Mouse (Mus musculus) midbrain, embryonic 13.5 days (tissue): ENCODE data around the gene Srd5a1. TPM values are rescaled to one million over a fixed set of nuclear protein-coding genes. Genes with fewer than 3 reads are reported as not detected.
"Not testable (repeated sequence)": the region's sequence is repeated elsewhere in the genome, so short reads cannot be mapped to it uniquely, and the experiment has no call there.

ENCODE experiments used
- ATAC-seq: fragments of 200-750 bp; cut with Nextera tagmentation; 2 replicates; pipeline ENCODE4 v1.8.0; 2017; ENCODE audit warnings: mild to moderate bottlenecking, moderate TSS enrichment, moderate library complexity
- H3K27ac ChIP-seq: fragments of 300-500 bp; sonication (generic); 2 replicates; pipeline ENCODE4 v1.5.1; 2015; ENCODE audit warnings: inconsistent platforms, mild to moderate bottlenecking, moderate library complexity
- H3K27me3 ChIP-seq: fragments of 300-500 bp; sonication (generic); 2 replicates; pipeline ENCODE4 v1.6.1; 2015; ENCODE audit warnings: mild to moderate bottlenecking, inconsistent platforms
- H3K36me3 ChIP-seq: fragments of 300-500 bp; sonication (generic); 2 replicates; pipeline ENCODE4 v1.6.1; 2015; ENCODE audit warnings: mild to moderate bottlenecking, inconsistent platforms
- H3K4me1 ChIP-seq: fragments of 300-500 bp; sonication (generic); replicated peaks from 2 replicates; pipeline ENCODE4 v1.6.1; 2015; ENCODE audit warnings: inconsistent platforms
- H3K4me2 ChIP-seq: fragments of 300-500 bp; sonication (generic); replicated peaks from 2 replicates; pipeline ENCODE4 v1.6.1; 2015; ENCODE audit warnings: moderate library complexity, mild to moderate bottlenecking, inconsistent platforms
- H3K4me3 ChIP-seq: fragments of 300-500 bp; sonication (generic); replicated peaks from 2 replicates; pipeline ENCODE4 v1.5.1; 2015; ENCODE audit warnings: mild to moderate bottlenecking, inconsistent platforms
- H3K9ac ChIP-seq: fragments of 300-500 bp; sonication (generic); replicated peaks from 2 replicates; pipeline ENCODE4 v1.6.1; 2015; ENCODE audit warnings: mild to moderate bottlenecking, inconsistent platforms
- H3K9me3 ChIP-seq: fragments of 300-500 bp; sonication (generic); 2 replicates; pipeline ENCODE4 v1.6.1; 2016; ENCODE audit warnings: mild to moderate bottlenecking, inconsistent platforms
- WGBS: fragments of 180-500 bp; shearing (Covaris S2); methylation state at CpG from one replicate; pipeline ENCODE4 v1.1.7; 2015; 5-methylcytosine and 5-hydroxymethylcytosine counted together
- polyA plus RNA-seq: library from polyadenylated mRNA; unstranded; fragments of >200 nt; fragmentation: Nextera tagmentation; extraction: Ambion mirVana; gene quantifications from 2 replicates; pipeline ENCODE4 v1.2.1, GENCODE M21; 2015

Srd5a1 gene
- polyA plus RNA-seq, 1 experiment from 2014 or later, result 27.0 TPM

- WGBS, result 91% methylated on average over 6 of the region's 6 CpGs
- no peaks in the 10 kb centered on the region for H3K9me3 ChIP-seq
- H3K4me2 ChIP-seq, result no peak overlapping the region
- H3K36me3 ChIP-seq, result peaks cover 72% of the 10 kb centered on the region
- H3K4me3 ChIP-seq, result no peak overlapping the region
- H3K4me1 ChIP-seq, result peaks cover 12% of the 10 kb centered on the region
- ATAC-seq, result no peak
- no peak overlapping the region for H3K9ac ChIP-seq
- no peaks in the 10 kb centered on the region for H3K27me3 ChIP-seq
- no peak overlapping the region for H3K27ac ChIP-seq
Observed at GRCm38 (mm10) chr13:69616716-69617115, 5.5 kb upstream of the Srd5a1 start.

DNA sequence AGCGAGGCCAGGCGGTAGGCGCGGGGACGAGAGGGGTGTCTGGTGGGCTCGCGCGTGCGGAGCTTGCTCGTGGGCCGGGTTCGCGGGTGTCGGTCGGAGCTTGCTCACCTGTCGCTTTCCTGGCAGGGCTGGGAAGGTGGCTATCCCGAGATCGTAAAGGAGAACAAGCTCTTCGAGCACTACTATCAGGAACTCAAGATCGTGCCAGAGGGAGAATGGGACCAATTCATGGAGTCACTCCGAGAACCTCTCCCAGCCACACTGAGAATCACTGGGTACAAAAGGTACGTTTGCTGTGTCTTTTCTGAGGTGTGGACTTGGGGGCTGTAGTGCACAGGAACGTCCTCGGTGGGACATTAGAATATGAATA is 918 bp upstream of the Srd5a1 start:
- Histone ChIP-seq H3K27ac (peak overlapping the region; percentile 54; the same call in 1 of the 2 replicates), H3K4me3 (peak overlapping the region; percentile 95), H3K27me3 (no peaks in the 10 kb centered on the region), H3K4me1 (peaks cover 22% of the 10 kb centered on the region), H3K36me3 (peaks cover 32% of the 10 kb centered on the region), H3K9ac (peak overlapping the region; percentile 89), H3K4me2 (peak overlapping the region; percentile 91), H3K9me3 (no peaks in the 10 kb centered on the region)
- WGBS, result 0% methylated on average over 21 of the region's 24 CpGs
- no peak for ATAC-seq

DNA sequence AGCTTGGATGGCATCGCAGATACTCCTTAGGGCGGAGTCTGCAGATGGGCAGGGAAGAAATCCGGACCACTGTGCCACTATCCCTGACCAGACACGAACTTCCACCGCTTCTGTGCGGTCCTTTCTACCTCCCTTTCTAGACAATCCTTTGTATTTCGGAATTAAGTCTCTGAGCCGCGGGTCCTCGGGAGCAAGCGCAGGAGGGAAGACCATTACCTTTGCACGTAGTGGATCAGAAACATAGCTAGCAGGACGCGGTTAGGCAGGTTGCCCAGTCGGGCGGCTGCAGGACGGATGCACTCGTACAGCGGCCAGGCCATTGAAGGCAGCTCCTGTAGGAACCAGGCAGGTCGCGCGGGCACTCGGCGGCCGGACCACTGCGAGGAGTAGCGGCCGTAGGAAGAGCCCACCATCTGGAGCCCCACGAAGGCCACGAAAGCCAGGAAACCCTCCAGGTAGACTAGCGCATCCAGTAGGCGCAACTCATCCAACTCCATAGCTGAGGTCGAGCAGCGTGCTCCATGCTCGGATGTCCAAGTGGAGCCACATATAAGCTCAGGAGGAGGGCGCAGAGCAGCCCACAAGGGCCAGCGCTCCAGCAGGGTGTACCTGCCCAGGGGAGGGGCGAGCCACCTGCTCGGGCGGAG is 368 bp downstream of the Srd5a1 start:
- Histone ChIP-seq H3K36me3 (peaks cover 20% of the 10 kb centered on the region), H3K9me3 (no peaks in the 10 kb centered on the region), H3K4me3 (peak overlapping the region; percentile 95), H3K4me1 (peaks cover 22% of the 10 kb centered on the region), H3K9ac (peak overlapping the region; percentile 75), H3K4me2 (peak overlapping the region; percentile 91), H3K27me3 (no peaks in the 10 kb centered on the region), H3K27ac (no peak overlapping the region)
- under 1% methylated on average over 40 of the region's 40 CpGs for WGBS
- peak; percentile 95 for ATAC-seq

GRCm38 (mm10) chr13:69608734-69609133 is 2.5 kb downstream of the Srd5a1 start:
- no peak for ATAC-seq
- 89% methylated on average over 8 of the region's 8 CpGs for WGBS

DNA sequence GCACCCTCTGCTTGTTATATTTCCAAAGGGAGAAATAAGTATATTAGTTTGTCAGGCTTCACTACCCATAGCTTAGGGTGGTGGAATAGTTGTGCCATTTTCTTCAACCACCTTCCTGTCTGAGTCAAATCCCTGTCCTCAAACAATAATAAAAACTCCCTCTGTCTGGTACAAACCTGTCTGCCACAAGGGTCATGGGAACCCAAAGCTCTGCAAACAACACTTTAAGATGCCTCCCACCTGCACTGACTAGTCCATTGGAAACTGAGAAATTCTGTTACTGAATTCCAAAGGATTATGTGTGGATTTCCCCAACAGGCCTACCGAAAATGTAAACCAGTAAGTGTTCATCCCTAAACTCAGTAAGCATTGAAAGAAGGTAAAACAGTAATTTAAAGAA is 6.6 kb downstream of the Srd5a1 start:
- H3K4me2 ChIP-seq, result no peak overlapping the region
- no peak overlapping the region for H3K27ac ChIP-seq
- no peaks in the 10 kb centered on the region for H3K4me1 ChIP-seq
- H3K4me3 ChIP-seq, result no peak overlapping the region
- H3K36me3 ChIP-seq, result no peaks in the 10 kb centered on the region
- no peak overlapping the region for H3K9ac ChIP-seq
- no peaks in the 10 kb centered on the region for H3K27me3 ChIP-seq
- no peaks in the 10 kb centered on the region for H3K9me3 ChIP-seq
- 77% methylated on average over 1 of the region's 1 CpGs for WGBS
- no peak for ATAC-seq

More at GRCm38 (mm10) chr13:69608734-69609133, 2.5 kb downstream of the Srd5a1 start:
- Histone ChIP-seq H3K4me2 (no peak overlapping the region), H3K4me3 (no peak overlapping the region), H3K27me3 (no peaks in the 10 kb centered on the region), H3K27ac (no peak overlapping the region), H3K9me3 (no peaks in the 10 kb centered on the region), H3K36me3 (peaks cover 3% of the 10 kb centered on the region; the same call in 1 of the 2 replicates), H3K4me1 (peaks cover 22% of the 10 kb centered on the region), H3K9ac (no peak overlapping the region)

GRCm38 (mm10) chr13:69601321-69601720 is 9.9 kb downstream of the Srd5a1 start:
- H3K36me3 ChIP-seq, result no peaks in the 10 kb centered on the region
- no peaks in the 10 kb centered on the region for H3K9me3 ChIP-seq
- H3K4me2 ChIP-seq, result no peak overlapping the region
- no peak overlapping the region for H3K4me3 ChIP-seq
- no peaks in the 10 kb centered on the region for H3K27me3 ChIP-seq
- no peaks in the 10 kb centered on the region for H3K4me1 ChIP-seq
- no peak for ATAC-seq
- H3K9ac ChIP-seq, result no peak overlapping the region; the same call in 1 of the 2 replicates
- H3K27ac ChIP-seq, result no peak overlapping the region
- WGBS, result 87% methylated on average over 5 of the region's 5 CpGs

GRCm38 (mm10) chr13:69600863-69601262 is 10.4 kb downstream of the Srd5a1 start:
- not testable (repeated sequence) for H3K27ac ChIP-seq, H3K27me3 ChIP-seq, H3K9ac ChIP-seq, H3K4me3 ChIP-seq, ATAC-seq, H3K4me2 ChIP-seq, H3K36me3 ChIP-seq, H3K9me3 ChIP-seq, H3K4me1 ChIP-seq
- whole genome bisulfite sequencing, result 91% methylated on average over 5 of the region's 5 CpGs

GRCm38 (mm10) chr13:69598867-69599266 is 12.4 kb downstream of the Srd5a1 start:
- no peaks in the 10 kb centered on the region for H3K36me3 ChIP-seq
- H3K4me1 ChIP-seq, result no peaks in the 10 kb centered on the region
- H3K4me3 ChIP-seq, result no peak overlapping the region
- no peak overlapping the region for H3K27ac ChIP-seq
- H3K4me2 ChIP-seq, result no peak overlapping the region
- ATAC-seq, result no peak
- no peaks in the 10 kb centered on the region for H3K9me3 ChIP-seq
- no peaks in the 10 kb centered on the region for H3K27me3 ChIP-seq
- H3K9ac ChIP-seq, result no peak overlapping the region
- 92% methylated on average over 10 of the region's 10 CpGs for WGBS

DNA sequence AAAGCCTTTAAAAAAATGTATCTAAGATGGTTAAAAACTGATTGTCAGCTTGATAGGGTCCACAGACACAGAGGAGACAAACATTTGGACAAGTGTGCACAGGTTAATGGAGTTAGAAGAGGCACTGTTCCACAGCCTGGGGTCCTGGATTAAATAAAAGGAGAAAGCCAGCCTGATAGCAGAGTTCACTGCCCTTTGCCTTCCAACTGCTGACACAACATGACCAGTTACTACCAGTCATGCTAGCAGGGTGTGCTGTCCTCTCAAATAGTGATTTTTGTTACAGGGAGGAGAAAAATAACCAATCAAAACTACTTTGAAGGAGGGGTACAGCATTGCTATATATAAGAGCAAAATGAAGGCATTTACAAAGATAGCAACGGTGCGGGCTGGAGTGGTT is 14.7 kb downstream of the Srd5a1 start:
- 93% methylated on average over 2 of the region's 2 CpGs for WGBS
- H3K4me1 ChIP-seq, result no peaks in the 10 kb centered on the region
- H3K4me2 ChIP-seq, result no peak overlapping the region
- no peaks in the 10 kb centered on the region for H3K36me3 ChIP-seq
- ATAC-seq, result no peak
- no peaks in the 10 kb centered on the region for H3K9me3 ChIP-seq
- no peaks in the 10 kb centered on the region for H3K27me3 ChIP-seq
- no peak overlapping the region for H3K27ac ChIP-seq
- H3K9ac ChIP-seq, result no peak overlapping the region
- H3K4me3 ChIP-seq, result no peak overlapping the region

- no peak for ATAC-seq
- H3K4me2 ChIP-seq, result no peak overlapping the region
- H3K9ac ChIP-seq, result no peak overlapping the region
- 91% methylated on average over 6 of the region's 6 CpGs for WGBS
- no peak overlapping the region for H3K4me3 ChIP-seq
- no peaks in the 10 kb centered on the region for H3K27me3 ChIP-seq
- no peaks in the 10 kb centered on the region for H3K9me3 ChIP-seq
- no peak overlapping the region for H3K27ac ChIP-seq
- H3K4me1 ChIP-seq, result no peaks in the 10 kb centered on the region
- H3K36me3 ChIP-seq, result no peaks in the 10 kb centered on the region
Observed at GRCm38 (mm10) chr13:69595911-69596310, 15.3 kb downstream of the Srd5a1 start.

GRCm38 (mm10) chr13:69594577-69595256 is 16.5 kb downstream of the Srd5a1 start:
- ATAC-seq, result no peak
- H3K4me3 ChIP-seq, result no peak overlapping the region
- H3K9me3 ChIP-seq, result no peaks in the 10 kb centered on the region
- WGBS, result 87% methylated on average over 7 of the region's 7 CpGs
- no peak overlapping the region for H3K27ac ChIP-seq
- H3K9ac ChIP-seq, result no peak overlapping the region
- no peak overlapping the region for H3K4me2 ChIP-seq
- H3K27me3 ChIP-seq, result no peaks in the 10 kb centered on the region
- no peaks in the 10 kb centered on the region for H3K36me3 ChIP-seq
- no peaks in the 10 kb centered on the region for H3K4me1 ChIP-seq

- Histone ChIP-seq H3K27me3 (no peaks in the 10 kb centered on the region), H3K27ac (no peak overlapping the region), H3K4me3 (no peak overlapping the region), H3K36me3 (no peaks in the 10 kb centered on the region), H3K4me2 (no peak overlapping the region), H3K9me3 (no peaks in the 10 kb centered on the region), H3K4me1 (no peaks in the 10 kb centered on the region), H3K9ac (no peak overlapping the region)
- WGBS, result 86% methylated on average over 8 of the region's 8 CpGs
- no peak for ATAC-seq
Observed at GRCm38 (mm10) chr13:69593453-69593852, 17.8 kb downstream of the Srd5a1 start.
